Mouse (Mus musculus) MEL (cell line): ENCODE data around the gene Irs3.

Experiments used
- CTCF ChIP-seq, 3 experiments: IDR thresholded peaks in 2 of 3; conservative IDR thresholded peaks in 1 of 3; 2 replicates each; pipeline ENCODE4 v1.5.1; 2011 to 2012; ENCODE audit warnings: low read length in 3 of 3, low read depth in 2 of 3, mild to moderate bottlenecking in 2 of 3, improper control_type of control experiment in 1 of 3, inconsistent platforms in 1 of 3, mixed read lengths in 1 of 3, moderate library complexity in 1 of 3; ENCODE audit not compliant: control insufficient read depth in 1 of 3, insufficient read depth in 1 of 3, poor library complexity in 1 of 3, severe bottlenecking in 1 of 3
- ETS1 ChIP-seq: IDR thresholded peaks from 2 replicates; pipeline ENCODE4 v1.6.1; 2012; ENCODE audit warnings: low read depth, mild to moderate bottlenecking, inconsistent platforms, low read length, improper control_type of control experiment, moderate library complexity
- MYC ChIP-seq: IDR thresholded peaks from 2 replicates; pipeline ENCODE4 v1.6.1; 2011; ENCODE audit warnings: low read depth, mild to moderate bottlenecking, low read length, improper control_type of control experiment, moderate library complexity
- POLR2A ChIP-seq, 2 experiments: IDR thresholded peaks; 2 replicates each; pipeline ENCODE4 v1.6.1; 2011 to 2012; ENCODE audit warnings: low read length in 2 of 2, mild to moderate bottlenecking in 2 of 2, control low read depth in 1 of 2, improper control_type of control experiment in 1 of 2, low read depth in 1 of 2, moderate library complexity in 1 of 2; ENCODE audit not compliant: control insufficient read depth in 1 of 2, insufficient read depth in 1 of 2, poor library complexity in 1 of 2
- ZC3H11A ChIP-seq: IDR thresholded peaks from 2 replicates; pipeline ENCODE4 v1.6.1; 2012; ENCODE audit warnings: low read depth, mild to moderate bottlenecking, inconsistent platforms, low read length, improper control_type of control experiment

- no peak for TF ChIP-seq POLR2A (IDR thresholded peaks at IDR 0.05; ENCODE audit: control insufficient read depth in 1 of 2, insufficient read depth in 1 of 2, low read depth in 1 of 2, low read length in 2 of 2, poor library complexity in 1 of 2)
- no peak for TF ChIP-seq ZC3H11A
- no peak for TF ChIP-seq ETS1
- TF ChIP-seq CTCF (IDR thresholded peaks at IDR 0.05 in 2 of 3, conservative IDR thresholded peaks at IDR 0.05 in 1 of 3; ENCODE audit: control insufficient read depth in 1 of 3, insufficient read depth in 1 of 3, low read depth in 2 of 3, low read length in 3 of 3, poor library complexity in 1 of 3, severe bottlenecking in 1 of 3) = no peak
- no peak for TF ChIP-seq MYC
Measured at GRCm38 (mm10) chr5:137682526-137682925, 37.0 kb upstream of the Irs3 start.
